Mouse (Mus musculus): ENCODE measurements around the gene Rcor3. TPM values are rescaled to one million over a fixed set of nuclear protein-coding genes. Genes with fewer than 3 reads are reported as not detected.

Rcor3 gene
- 19.6 and 26.6 TPM in 2 replicates for total RNA-seq (2017)

GRCm38 (mm10) chr1:192137926-192138910 lies at the start of gene Rcor3:
TSS of gene Rcor3 (minus strand) at chr1:192138062.
- ATAC-seq (replicated peaks in 1 of 2; ENCODE audit: insufficient read depth in 1 of 2, low FRiP score in 2 of 2, low TSS enrichment in 1 of 2, low read depth in 1 of 2, poor library complexity in 2 of 2, severe bottlenecking in 2 of 2) = peak; percentile 24 to 29; a peak in 2 of 4 replicates

GRCm38 (mm10) chr1:192181696-192182257 lies 43.9 kb upstream of the Rcor3 start:
- no peak for ATAC-seq (replicated peaks in 1 of 2; ENCODE audit: insufficient read depth in 1 of 2, low FRiP score in 2 of 2, low TSS enrichment in 1 of 2, low read depth in 1 of 2, poor library complexity in 2 of 2, severe bottlenecking in 2 of 2)

GRCm38 (mm10) chr1:192179877-192180276 lies 42.0 kb upstream of the Rcor3 start:
- ATAC-seq (replicated peaks in 1 of 2; ENCODE audit: insufficient read depth in 1 of 2, low FRiP score in 2 of 2, low TSS enrichment in 1 of 2, low read depth in 1 of 2, poor library complexity in 2 of 2, severe bottlenecking in 2 of 2) = no peak

GRCm38 (mm10) chr1:192171477-192171876 lies 33.6 kb upstream of the Rcor3 start:
- no peak for ATAC-seq (replicated peaks in 1 of 2; ENCODE audit: insufficient read depth in 1 of 2, low FRiP score in 2 of 2, low TSS enrichment in 1 of 2, low read depth in 1 of 2, poor library complexity in 2 of 2, severe bottlenecking in 2 of 2)

- 0 out of 4 replicates have a peak, but pooled peaks of 1 of the 2 experiments have one; percentile 32 for ATAC-seq (replicated peaks in 1 of 2; ENCODE audit: insufficient read depth in 1 of 2, low FRiP score in 2 of 2, low TSS enrichment in 1 of 2, low read depth in 1 of 2, poor library complexity in 2 of 2, severe bottlenecking in 2 of 2)
These were observed 13.3 kb upstream of the Rcor3 start for GRCm38 (mm10) chr1:192151179-192151578.

GRCm38 (mm10) chr1:192140313-192140712 lies 2.5 kb upstream of the Rcor3 start:
- ATAC-seq (replicated peaks in 1 of 2; ENCODE audit: insufficient read depth in 1 of 2, low FRiP score in 2 of 2, low TSS enrichment in 1 of 2, low read depth in 1 of 2, poor library complexity in 2 of 2, severe bottlenecking in 2 of 2) = no peak

- no peak for ATAC-seq (replicated peaks in 1 of 2; ENCODE audit: insufficient read depth in 1 of 2, low FRiP score in 2 of 2, low TSS enrichment in 1 of 2, low read depth in 1 of 2, poor library complexity in 2 of 2, severe bottlenecking in 2 of 2)
These were observed 454 bp downstream of the Rcor3 start for GRCm38 (mm10) chr1:192137291-192137925.

GRCm38 (mm10) chr1:192136561-192137290 lies 1.1 kb downstream of the Rcor3 start:
- ATAC-seq (replicated peaks in 1 of 2; ENCODE audit: insufficient read depth in 1 of 2, low FRiP score in 2 of 2, low TSS enrichment in 1 of 2, low read depth in 1 of 2, poor library complexity in 2 of 2, severe bottlenecking in 2 of 2) = peak; percentile 86 to 92

- no peak for ATAC-seq (replicated peaks in 1 of 2; ENCODE audit: insufficient read depth in 1 of 2, low FRiP score in 2 of 2, low TSS enrichment in 1 of 2, low read depth in 1 of 2, poor library complexity in 2 of 2, severe bottlenecking in 2 of 2)
These were observed 7.7 kb downstream of the Rcor3 start for GRCm38 (mm10) chr1:192130202-192130601.

- no peak for ATAC-seq (replicated peaks in 1 of 2; ENCODE audit: insufficient read depth in 1 of 2, low FRiP score in 2 of 2, low TSS enrichment in 1 of 2, low read depth in 1 of 2, poor library complexity in 2 of 2, severe bottlenecking in 2 of 2)
These were observed 9.5 kb downstream of the Rcor3 start for GRCm38 (mm10) chr1:192128343-192128742.

- no peak for ATAC-seq (replicated peaks in 1 of 2; ENCODE audit: insufficient read depth in 1 of 2, low FRiP score in 2 of 2, low TSS enrichment in 1 of 2, low read depth in 1 of 2, poor library complexity in 2 of 2, severe bottlenecking in 2 of 2)
These were observed 12.1 kb downstream of the Rcor3 start for GRCm38 (mm10) chr1:192125761-192126160.

- no peak for ATAC-seq (replicated peaks in 1 of 2; ENCODE audit: insufficient read depth in 1 of 2, low FRiP score in 2 of 2, low TSS enrichment in 1 of 2, low read depth in 1 of 2, poor library complexity in 2 of 2, severe bottlenecking in 2 of 2)
These were observed 21.6 kb downstream of the Rcor3 start for GRCm38 (mm10) chr1:192116262-192116661.

GRCm38 (mm10) chr1:192115378-192115777 lies 22.5 kb downstream of the Rcor3 start:
- no peak for ATAC-seq (replicated peaks in 1 of 2; ENCODE audit: insufficient read depth in 1 of 2, low FRiP score in 2 of 2, low TSS enrichment in 1 of 2, low read depth in 1 of 2, poor library complexity in 2 of 2, severe bottlenecking in 2 of 2)

- no peak for ATAC-seq (replicated peaks in 1 of 2; ENCODE audit: insufficient read depth in 1 of 2, low FRiP score in 2 of 2, low TSS enrichment in 1 of 2, low read depth in 1 of 2, poor library complexity in 2 of 2, severe bottlenecking in 2 of 2)
These were observed 28.7 kb downstream of the Rcor3 start for GRCm38 (mm10) chr1:192109169-192109568.

- peak; percentile 87 to 88 for ATAC-seq (replicated peaks in 1 of 2; ENCODE audit: insufficient read depth in 1 of 2, low FRiP score in 2 of 2, low TSS enrichment in 1 of 2, low read depth in 1 of 2, poor library complexity in 2 of 2, severe bottlenecking in 2 of 2)
These were observed 30.5 kb downstream of the Rcor3 start for GRCm38 (mm10) chr1:192107352-192107751.

- peak in 1 of 2 experiments; percentile 64; a peak in 1 of 4 replicates for ATAC-seq (replicated peaks in 1 of 2; ENCODE audit: insufficient read depth in 1 of 2, low FRiP score in 2 of 2, low TSS enrichment in 1 of 2, low read depth in 1 of 2, poor library complexity in 2 of 2, severe bottlenecking in 2 of 2)
These were observed 31.9 kb downstream of the Rcor3 start for GRCm38 (mm10) chr1:192105902-192106389.

GRCm38 (mm10) chr1:192104021-192104420 lies 33.8 kb downstream of the Rcor3 start:
- no peak for ATAC-seq (replicated peaks in 1 of 2; ENCODE audit: insufficient read depth in 1 of 2, low FRiP score in 2 of 2, low TSS enrichment in 1 of 2, low read depth in 1 of 2, poor library complexity in 2 of 2, severe bottlenecking in 2 of 2)
